Mouse (Mus musculus): ENCODE measurements around the gene Rbm20.
"Not testable (repeated sequence)": the region's sequence is repeated elsewhere in the genome, so short reads cannot be mapped to it uniquely, and the experiment has no call there.

Gene Rbm20

GRCm38 (mm10) chr19:53793994-53794890, 117.1 kb downstream of the Rbm20 start:
- DNase-seq: no peak

GRCm38 (mm10) chr19:53794996-53795395, 117.9 kb downstream of the Rbm20 start:
- DNase-seq: no peak

- no peak for DNase-seq
Observed at GRCm38 (mm10) chr19:53796020-53796419, 118.9 kb downstream of the Rbm20 start.

GRCm38 (mm10) chr19:53797770-53798169, 120.7 kb downstream of the Rbm20 start:
- peak; percentile 58 for DNase-seq

GRCm38 (mm10) chr19:53799885-53800284, 122.8 kb downstream of the Rbm20 start:
- no peak for DNase-seq

GRCm38 (mm10) chr19:53800365-53800999, 123.4 kb downstream of the Rbm20 start:
- no peak for DNase-seq

GRCm38 (mm10) chr19:53801380-53801779, 124.3 kb downstream of the Rbm20 start:
- no peak for DNase-seq

- DNase-seq: no peak
Observed at GRCm38 (mm10) chr19:53801789-53802683, 124.9 kb downstream of the Rbm20 start.

GRCm38 (mm10) chr19:53803954-53804353, 126.8 kb downstream of the Rbm20 start:
- no peak for DNase-seq

GRCm38 (mm10) chr19:53805063-53805462, 128.0 kb downstream of the Rbm20 start:
- no peak for DNase-seq

- DNase-seq: no peak
Observed at GRCm38 (mm10) chr19:53806126-53806525, 129.0 kb downstream of the Rbm20 start.

- DNase-seq: not testable (repeated sequence)
Observed at GRCm38 (mm10) chr19:53806526-53807275, 129.6 kb downstream of the Rbm20 start.

- peak; percentile 23 for DNase-seq
Observed at GRCm38 (mm10) chr19:53807276-53807801, 130.2 kb downstream of the Rbm20 start.

GRCm38 (mm10) chr19:53808041-53808777, 131.1 kb downstream of the Rbm20 start:
- no peak for DNase-seq

- DNase-seq: peak; percentile 58
Observed at GRCm38 (mm10) chr19:53809185-53809861, 132.2 kb downstream of the Rbm20 start.

- peak; percentile 70 for DNase-seq
Observed at GRCm38 (mm10) chr19:53810024-53810423, 132.9 kb downstream of the Rbm20 start.

GRCm38 (mm10) chr19:53810584-53810983, 133.5 kb downstream of the Rbm20 start:
- no peak for DNase-seq

GRCm38 (mm10) chr19:53813576-53813975, 136.5 kb downstream of the Rbm20 start:
- no peak for DNase-seq

- no peak for DNase-seq
Observed at GRCm38 (mm10) chr19:53815714-53816113, 138.6 kb downstream of the Rbm20 start.

- no peak for DNase-seq
Observed at GRCm38 (mm10) chr19:53816242-53816641, 139.1 kb downstream of the Rbm20 start.

GRCm38 (mm10) chr19:53819299-53819698, 142.2 kb downstream of the Rbm20 start:
- DNase-seq: no peak
